Mouse (Mus musculus): ENCODE results near the gene Spon1. TPM values are rescaled to one million over a fixed set of nuclear protein-coding genes. Genes with fewer than 3 reads are reported as not detected.
A peak's percentile ranks its signal among the peaks of the same experiment; 100 is the strongest.

Gene Spon1
- polyA plus RNA-seq, 1 experiment from 2014 or later, result 19.8 TPM

- H3K4me2 ChIP-seq (replicated peaks; ENCODE audit: low read depth, low read length), result no peak overlapping the region
- H3K36me3 ChIP-seq (ENCODE audit: control insufficient read depth, insufficient read depth, low read length), result no peaks in the 10 kb centered on the region
- H3K4me1 ChIP-seq (ENCODE audit: control insufficient read depth, insufficient read depth, low read length), result no peaks in the 10 kb centered on the region
- no peak overlapping the region for H3K4me3 ChIP-seq (ENCODE audit: low read depth, low read length)
- no peak overlapping the region for H3K9ac ChIP-seq (replicated peaks; ENCODE audit: low read depth, low read length)
- no peak for ATAC-seq (ENCODE audit: insufficient number of reproducible peaks, insufficient read depth, low FRiP score, low read depth)
- no peaks in the 10 kb centered on the region for H3K27me3 ChIP-seq (ENCODE audit: control insufficient read depth, insufficient read depth, low read length)
- 0 out of 2 replicates have a peak, but pooled peaks cover 10% of the 10 kb centered on the region for H3K9me3 ChIP-seq (ENCODE audit: control insufficient read depth, low read depth, low read length)
- no peak overlapping the region for H3K27ac ChIP-seq (ENCODE audit: low read length)
Observed at GRCm38 (mm10) chr7:113969182-113969581, 203.4 kb downstream of the Spon1 start.

GRCm38 (mm10) chr7:113972536-113972935, 206.7 kb downstream of the Spon1 start:
- no peak overlapping the region for H3K9ac ChIP-seq (replicated peaks; ENCODE audit: low read depth, low read length)
- WGBS, result 83% methylated on average over 4 of the region's 4 CpGs
- no peaks in the 10 kb centered on the region for H3K36me3 ChIP-seq (ENCODE audit: control insufficient read depth, insufficient read depth, low read length)
- 0 out of 2 replicates have a peak, but pooled peaks cover 10% of the 10 kb centered on the region for H3K9me3 ChIP-seq (ENCODE audit: control insufficient read depth, low read depth, low read length)
- H3K27ac ChIP-seq (ENCODE audit: low read length), result no peak overlapping the region
- H3K4me1 ChIP-seq (ENCODE audit: control insufficient read depth, insufficient read depth, low read length), result no peaks in the 10 kb centered on the region
- H3K4me2 ChIP-seq (replicated peaks; ENCODE audit: low read depth, low read length), result no peak overlapping the region
- H3K4me3 ChIP-seq (ENCODE audit: low read depth, low read length), result no peak overlapping the region
- no peaks in the 10 kb centered on the region for H3K27me3 ChIP-seq (ENCODE audit: control insufficient read depth, insufficient read depth, low read length)
- no peak for ATAC-seq (ENCODE audit: insufficient number of reproducible peaks, insufficient read depth, low FRiP score, low read depth)

DNA sequence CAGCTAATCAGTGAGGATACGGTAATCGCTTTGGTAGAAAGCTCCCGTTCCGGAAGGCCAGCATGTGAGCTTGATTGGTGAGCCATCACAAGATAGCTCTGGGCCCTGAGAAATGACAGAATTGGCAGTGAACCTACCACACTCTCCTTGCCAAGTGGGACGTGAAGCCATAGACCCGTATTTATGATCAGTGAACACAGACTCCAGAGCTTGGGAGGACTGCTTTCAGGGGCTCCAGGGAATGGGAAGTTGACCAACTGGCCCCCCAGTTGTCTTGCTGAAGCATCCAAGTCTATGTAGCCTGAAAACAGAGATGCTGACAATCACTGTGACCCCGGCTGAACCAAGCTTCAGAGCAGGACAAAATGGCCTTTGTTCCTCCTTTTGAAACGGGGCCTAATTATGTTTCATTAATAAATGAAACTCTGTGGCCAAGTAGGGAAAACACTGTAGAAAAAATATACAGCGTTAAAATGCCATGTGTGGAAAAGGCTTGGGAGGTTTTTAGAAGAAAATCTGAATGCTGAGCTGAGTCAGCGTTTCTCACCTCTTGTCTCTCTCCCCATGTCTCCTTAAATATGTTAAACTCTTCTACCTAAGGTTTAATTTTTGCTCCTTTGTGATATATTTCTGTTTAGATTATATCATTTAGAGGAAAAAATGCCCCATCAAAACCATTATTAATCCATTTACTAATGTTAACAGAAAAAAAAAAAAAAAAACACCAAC, 220.8 kb downstream of the Spon1 start:
- Histone ChIP-seq H3K27me3 (ENCODE audit: control insufficient read depth, insufficient read depth, low read length) (no peaks in the 10 kb centered on the region), H3K9ac (replicated peaks; ENCODE audit: low read depth, low read length) (no peak overlapping the region), H3K4me1 (ENCODE audit: control insufficient read depth, insufficient read depth, low read length) (no peaks in the 10 kb centered on the region), H3K27ac (ENCODE audit: low read length) (no peak overlapping the region), H3K4me2 (replicated peaks; ENCODE audit: low read depth, low read length) (no peak overlapping the region), H3K4me3 (ENCODE audit: low read depth, low read length) (no peak overlapping the region), H3K36me3 (ENCODE audit: control insufficient read depth, insufficient read depth, low read length) (no peaks in the 10 kb centered on the region), H3K9me3 (ENCODE audit: control insufficient read depth, low read depth, low read length) (no peaks in the 10 kb centered on the region)
- ATAC-seq (ENCODE audit: insufficient number of reproducible peaks, insufficient read depth, low FRiP score, low read depth), result no peak
- WGBS, result 78% methylated on average over 10 of the region's 10 CpGs

- Histone ChIP-seq H3K4me2 (replicated peaks; ENCODE audit: low read depth, low read length) (no peak overlapping the region), H3K9me3 (ENCODE audit: control insufficient read depth, low read depth, low read length) (no peaks in the 10 kb centered on the region), H3K27me3 (ENCODE audit: control insufficient read depth, insufficient read depth, low read length) (no peaks in the 10 kb centered on the region), H3K4me3 (ENCODE audit: low read depth, low read length) (no peak overlapping the region), H3K9ac (replicated peaks; ENCODE audit: low read depth, low read length) (no peak overlapping the region), H3K27ac (ENCODE audit: low read length) (no peak overlapping the region), H3K4me1 (ENCODE audit: control insufficient read depth, insufficient read depth, low read length) (no peaks in the 10 kb centered on the region), H3K36me3 (ENCODE audit: control insufficient read depth, insufficient read depth, low read length) (no peaks in the 10 kb centered on the region)
- no peak for ATAC-seq (ENCODE audit: insufficient number of reproducible peaks, insufficient read depth, low FRiP score, low read depth)
Observed at GRCm38 (mm10) chr7:113988156-113988555, 222.4 kb downstream of the Spon1 start.

DNA sequence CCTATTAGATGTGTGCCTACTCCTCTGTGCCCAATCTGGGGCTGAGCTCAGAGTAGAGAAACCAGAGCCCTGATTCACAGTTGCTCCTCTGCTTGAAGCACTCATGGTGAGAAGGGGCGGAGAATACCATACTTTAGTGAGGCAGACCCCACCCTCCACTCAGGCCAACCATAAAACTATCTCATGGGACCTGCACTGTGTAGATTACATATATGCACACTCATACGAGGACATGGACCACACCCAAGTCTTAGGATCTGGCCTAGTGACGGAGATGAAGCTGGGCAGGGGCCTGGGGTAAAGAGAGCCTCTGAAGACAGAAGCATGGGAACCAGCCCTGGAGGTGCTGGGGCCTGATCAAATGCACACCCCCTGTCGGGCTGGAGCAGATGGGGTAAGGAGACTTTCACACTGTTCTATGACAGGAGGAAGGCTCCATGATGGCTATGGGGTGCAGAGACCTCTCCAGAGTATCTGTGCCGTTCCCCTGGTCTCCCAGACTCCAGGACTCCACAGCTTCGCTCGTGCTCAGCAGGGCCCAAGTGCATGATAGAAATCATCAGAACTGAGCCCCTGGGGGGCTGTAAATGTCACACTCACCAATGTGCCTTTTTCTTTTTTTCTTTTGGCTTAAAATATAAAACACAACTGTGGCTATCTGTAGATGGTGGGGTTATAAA, 232.0 kb downstream of the Spon1 start:
- Histone ChIP-seq H3K4me1 (ENCODE audit: control insufficient read depth, insufficient read depth, low read length) (no peaks in the 10 kb centered on the region), H3K9me3 (ENCODE audit: control insufficient read depth, low read depth, low read length) (no peaks in the 10 kb centered on the region), H3K4me2 (replicated peaks; ENCODE audit: low read depth, low read length) (no peak overlapping the region), H3K27ac (ENCODE audit: low read length) (no peak overlapping the region), H3K36me3 (ENCODE audit: control insufficient read depth, insufficient read depth, low read length) (no peaks in the 10 kb centered on the region), H3K4me3 (ENCODE audit: low read depth, low read length) (no peak overlapping the region), H3K9ac (replicated peaks; ENCODE audit: low read depth, low read length) (no peak overlapping the region), H3K27me3 (ENCODE audit: control insufficient read depth, insufficient read depth, low read length) (no peaks in the 10 kb centered on the region)
- peak; percentile 23; the same call in 1 of the 2 replicates for ATAC-seq (ENCODE audit: insufficient number of reproducible peaks, insufficient read depth, low FRiP score, low read depth)
- 71% methylated on average over 7 of the region's 7 CpGs for WGBS

DNA sequence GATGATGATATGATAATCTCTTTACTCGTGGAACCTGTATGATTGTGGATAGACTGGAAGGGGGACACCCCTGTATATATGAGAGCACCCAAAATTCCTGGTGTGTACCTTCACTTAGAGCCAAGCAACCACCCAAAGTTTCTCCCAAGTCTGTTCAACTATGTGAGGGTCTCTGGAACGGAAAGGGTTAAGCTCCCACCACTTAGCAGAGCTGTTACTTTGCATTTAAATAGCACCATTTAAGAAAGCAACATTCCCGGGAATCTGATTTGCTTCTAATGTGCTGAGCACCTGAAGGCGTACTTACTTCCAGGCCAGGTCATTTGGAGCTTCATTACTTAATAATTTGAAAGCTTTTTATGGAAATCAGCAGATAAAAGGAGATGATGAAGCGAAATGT, 238.4 kb downstream of the Spon1 start:
- 22% methylated on average over 5 of the region's 5 CpGs for WGBS
- no peak overlapping the region for H3K27ac ChIP-seq (ENCODE audit: low read length)
- no peak for ATAC-seq (ENCODE audit: insufficient number of reproducible peaks, insufficient read depth, low FRiP score, low read depth)
- no peaks in the 10 kb centered on the region for H3K9me3 ChIP-seq (ENCODE audit: control insufficient read depth, low read depth, low read length)
- H3K4me2 ChIP-seq (replicated peaks; ENCODE audit: low read depth, low read length), result no peak overlapping the region
- no peaks in the 10 kb centered on the region for H3K4me1 ChIP-seq (ENCODE audit: control insufficient read depth, insufficient read depth, low read length)
- no peak overlapping the region for H3K4me3 ChIP-seq (ENCODE audit: low read depth, low read length)
- no peak overlapping the region for H3K9ac ChIP-seq (replicated peaks; ENCODE audit: low read depth, low read length)
- H3K36me3 ChIP-seq (ENCODE audit: control insufficient read depth, insufficient read depth, low read length), result no peaks in the 10 kb centered on the region
- H3K27me3 ChIP-seq (ENCODE audit: control insufficient read depth, insufficient read depth, low read length), result no peaks in the 10 kb centered on the region

DNA sequence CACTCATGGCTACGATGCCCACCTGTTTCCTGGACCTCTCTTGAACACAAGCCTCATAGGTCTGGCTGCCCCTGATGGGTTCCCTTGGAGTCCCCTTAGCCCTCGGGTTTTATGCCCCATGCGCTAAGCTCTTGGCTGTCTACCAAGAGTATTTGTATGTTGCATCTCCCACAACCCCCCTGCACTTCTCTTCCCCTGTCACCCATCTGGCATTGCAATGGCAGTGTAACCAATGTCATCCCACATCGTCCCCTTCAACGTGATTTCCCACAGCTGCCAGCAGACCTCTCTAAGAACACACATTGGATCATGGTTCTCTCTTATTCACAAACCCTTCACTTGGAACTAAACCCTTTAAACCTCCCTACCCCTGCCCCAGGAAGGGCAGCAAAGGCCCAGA, 239.7 kb downstream of the Spon1 start:
- Histone ChIP-seq H3K36me3 (ENCODE audit: control insufficient read depth, insufficient read depth, low read length) (no peaks in the 10 kb centered on the region), H3K9me3 (ENCODE audit: control insufficient read depth, low read depth, low read length) (no peaks in the 10 kb centered on the region), H3K4me2 (replicated peaks; ENCODE audit: low read depth, low read length) (no peak overlapping the region), H3K4me1 (ENCODE audit: control insufficient read depth, insufficient read depth, low read length) (no peaks in the 10 kb centered on the region), H3K4me3 (ENCODE audit: low read depth, low read length) (no peak overlapping the region), H3K9ac (replicated peaks; ENCODE audit: low read depth, low read length) (no peak overlapping the region), H3K27ac (ENCODE audit: low read length) (no peak overlapping the region), H3K27me3 (ENCODE audit: control insufficient read depth, insufficient read depth, low read length) (no peaks in the 10 kb centered on the region)
- WGBS, result 75% methylated on average over 5 of the region's 5 CpGs
- ATAC-seq (ENCODE audit: insufficient number of reproducible peaks, insufficient read depth, low FRiP score, low read depth), result no peak

- ATAC-seq (ENCODE audit: insufficient number of reproducible peaks, insufficient read depth, low FRiP score, low read depth), result no peak
Observed at GRCm38 (mm10) chr7:114006456-114006855, 240.7 kb downstream of the Spon1 start.

More at GRCm38 (mm10) chr7:114006456-114006855, 240.7 kb downstream of the Spon1 start:
- Histone ChIP-seq H3K4me2 (replicated peaks; ENCODE audit: low read depth, low read length) (no peak overlapping the region), H3K4me1 (ENCODE audit: control insufficient read depth, insufficient read depth, low read length) (no peaks in the 10 kb centered on the region), H3K9me3 (ENCODE audit: control insufficient read depth, low read depth, low read length) (no peaks in the 10 kb centered on the region), H3K4me3 (ENCODE audit: low read depth, low read length) (no peak overlapping the region), H3K27ac (ENCODE audit: low read length) (no peak overlapping the region), H3K27me3 (ENCODE audit: control insufficient read depth, insufficient read depth, low read length) (no peaks in the 10 kb centered on the region), H3K9ac (replicated peaks; ENCODE audit: low read depth, low read length) (no peak overlapping the region), H3K36me3 (ENCODE audit: control insufficient read depth, insufficient read depth, low read length) (no peaks in the 10 kb centered on the region)
- WGBS, result 90% methylated on average over 8 of the region's 8 CpGs

All from stomach, embryonic 14.5 days (tissue).